Mouse (Mus musculus): ENCODE measurements at regions not wholly inside any gene's neighbourhood (a gene's known extent, or its start where the extent isn't known, plus 50 kb on each side); places are given as distances from the start of the nearest gene placed in this dataset.
"Not testable (repeated sequence)": the region's sequence is repeated elsewhere in the genome, so short reads cannot be mapped to it uniquely, and the experiment has no call there.

- no peak for ATAC-seq (replicated peaks; ENCODE audit: insufficient number of reproducible peaks, low FRiP score, low TSS enrichment, poor library complexity, severe bottlenecking)
Measured at GRCm38 (mm10) chr12:48387724-48388123, 994.7 kb upstream of the Foxg1 start.

- ATAC-seq (replicated peaks; ENCODE audit: insufficient number of reproducible peaks, low FRiP score, low TSS enrichment, poor library complexity, severe bottlenecking): no peak
Measured at GRCm38 (mm10) chr12:48388192-48388812, 994.2 kb upstream of the Foxg1 start.

- ATAC-seq (replicated peaks; ENCODE audit: insufficient number of reproducible peaks, low FRiP score, low TSS enrichment, poor library complexity, severe bottlenecking): no peak
Measured at GRCm38 (mm10) chr12:48391008-48391407, 991.5 kb upstream of the Foxg1 start.

GRCm38 (mm10) chr12:48439333-48440046, 943.0 kb upstream of the Foxg1 start:
- no peak for ATAC-seq (replicated peaks; ENCODE audit: insufficient number of reproducible peaks, low FRiP score, low TSS enrichment, poor library complexity, severe bottlenecking)

- not testable (repeated sequence) for ATAC-seq (replicated peaks; ENCODE audit: insufficient number of reproducible peaks, low FRiP score, low TSS enrichment, poor library complexity, severe bottlenecking)
Measured at GRCm38 (mm10) chr12:48448719-48449118, 933.7 kb upstream of the Foxg1 start.

- no peak for ATAC-seq (replicated peaks; ENCODE audit: insufficient number of reproducible peaks, low FRiP score, low TSS enrichment, poor library complexity, severe bottlenecking)
Measured at GRCm38 (mm10) chr12:48462392-48462791, 920.1 kb upstream of the Foxg1 start.

GRCm38 (mm10) chr12:48500735-48501134, 881.7 kb upstream of the Foxg1 start:
- ATAC-seq (replicated peaks; ENCODE audit: insufficient number of reproducible peaks, low FRiP score, low TSS enrichment, poor library complexity, severe bottlenecking): no peak

GRCm38 (mm10) chr12:48511594-48511993, 870.9 kb upstream of the Foxg1 start:
- ATAC-seq (replicated peaks; ENCODE audit: insufficient number of reproducible peaks, low FRiP score, low TSS enrichment, poor library complexity, severe bottlenecking): no peak

- no peak for ATAC-seq (replicated peaks; ENCODE audit: insufficient number of reproducible peaks, low FRiP score, low TSS enrichment, poor library complexity, severe bottlenecking)
Measured at GRCm38 (mm10) chr12:48512259-48512658, 870.2 kb upstream of the Foxg1 start.

- ATAC-seq (replicated peaks; ENCODE audit: insufficient number of reproducible peaks, low FRiP score, low TSS enrichment, poor library complexity, severe bottlenecking): no peak
Measured at GRCm38 (mm10) chr12:48521996-48522395, 860.5 kb upstream of the Foxg1 start.

- ATAC-seq (replicated peaks; ENCODE audit: insufficient number of reproducible peaks, low FRiP score, low TSS enrichment, poor library complexity, severe bottlenecking): 0 out of 2 replicates have a peak, but pooled peaks have one; percentile 59
Measured at GRCm38 (mm10) chr12:48559690-48560089, 822.8 kb upstream of the Foxg1 start.

- no peak for ATAC-seq (replicated peaks; ENCODE audit: insufficient number of reproducible peaks, low FRiP score, low TSS enrichment, poor library complexity, severe bottlenecking)
Measured at GRCm38 (mm10) chr12:48604401-48605197, 777.9 kb upstream of the Foxg1 start.

GRCm38 (mm10) chr12:48605423-48605822, 777.0 kb upstream of the Foxg1 start:
- no peak for ATAC-seq (replicated peaks; ENCODE audit: insufficient number of reproducible peaks, low FRiP score, low TSS enrichment, poor library complexity, severe bottlenecking)

GRCm38 (mm10) chr12:48609391-48609790, 773.1 kb upstream of the Foxg1 start:
- no peak for ATAC-seq (replicated peaks; ENCODE audit: insufficient number of reproducible peaks, low FRiP score, low TSS enrichment, poor library complexity, severe bottlenecking)

- no peak for ATAC-seq (replicated peaks; ENCODE audit: insufficient number of reproducible peaks, low FRiP score, low TSS enrichment, poor library complexity, severe bottlenecking)
Measured at GRCm38 (mm10) chr12:48612066-48612465, 770.4 kb upstream of the Foxg1 start.

GRCm38 (mm10) chr12:48616337-48616736, 766.1 kb upstream of the Foxg1 start:
- no peak for ATAC-seq (replicated peaks; ENCODE audit: insufficient number of reproducible peaks, low FRiP score, low TSS enrichment, poor library complexity, severe bottlenecking)

GRCm38 (mm10) chr12:48633559-48633958, 748.9 kb upstream of the Foxg1 start:
- ATAC-seq (replicated peaks; ENCODE audit: insufficient number of reproducible peaks, low FRiP score, low TSS enrichment, poor library complexity, severe bottlenecking): no peak

- no peak for ATAC-seq (replicated peaks; ENCODE audit: insufficient number of reproducible peaks, low FRiP score, low TSS enrichment, poor library complexity, severe bottlenecking)
Measured at GRCm38 (mm10) chr12:48634671-48635241, 747.7 kb upstream of the Foxg1 start.

- ATAC-seq (replicated peaks; ENCODE audit: insufficient number of reproducible peaks, low FRiP score, low TSS enrichment, poor library complexity, severe bottlenecking): no peak
Measured at GRCm38 (mm10) chr12:48641974-48642373, 740.5 kb upstream of the Foxg1 start.
